Mouse (Mus musculus) thymus, adult 2 months (tissue): ENCODE measurements at regions not wholly inside any gene's neighbourhood (a gene's known extent, or its start where the extent isn't known, plus 50 kb on each side); places are given as distances from the start of the nearest gene placed in this dataset.

Experiments
- CTCF ChIP-seq: fragments of 200-500 bp; IDR thresholded peaks from 2 replicates; pipeline ENCODE4 v1.5.1; 2012; ENCODE audit warnings: mild to moderate bottlenecking, control low read depth, low read length, moderate library complexity, borderline replicate concordance; ENCODE audit not compliant: control insufficient read depth, poor library complexity, insufficient read depth; ENCODE audit errors: extremely low read depth
- POLR2A ChIP-seq: fragments of 200-500 bp; IDR thresholded peaks from 2 replicates; pipeline ENCODE4 v1.6.1; 2012; ENCODE audit warnings: mild to moderate bottlenecking, low read length, control low read depth, moderate library complexity; ENCODE audit not compliant: control insufficient read depth, poor library complexity, insufficient read depth; ENCODE audit errors: extremely low read depth

GRCm38 (mm10) chr19:15047896-15048295 is 450.0 kb upstream of the Tle4 start:
- TF ChIP-seq POLR2A (no peak), CTCF (no peak)
